Mouse (Mus musculus) ovary, adult 10 weeks (tissue): ENCODE results near the gene Zfp280d. TPM values are rescaled to one million over a fixed set of nuclear protein-coding genes. Genes with fewer than 3 reads are reported as not detected.

Experiments used
- polyA plus RNA-seq: library from polyadenylated mRNA; stranded (reverse); fragments of 350-450 nt; fragmentation: Illumina TruSeq; extraction: RNeasy Lipid Tissue Mini Kit (QIAGEN cat#74804); gene quantifications from one replicate; pipeline ENCODE4 v1.2.3, GENCODE M21; 2014

Zfp280d gene
- 116 TPM for polyA plus RNA-seq

GRCm38 (mm10) chr9:72274677-72275076 lies at the start of gene Zfp280d:
Zfp280d (plus strand) TSS chr9:72274860.

Other genes with a start within 250 kb of the Zfp280d start
- gene Tcf12, start 163.0 kb upstream of the Zfp280d start, polyA plus RNA-seq = 149 TPM
- 14.2 TPM for gene Mns1, start 163.2 kb downstream of the Zfp280d start, polyA plus RNA-seq
- gene Tex9, start 217.4 kb downstream of the Zfp280d start, polyA plus RNA-seq = 21.2 TPM